Mouse (Mus musculus) layer of hippocampus, postnatal 14 days (tissue): ENCODE measurements around the gene Evx2. TPM values are rescaled to one million over a fixed set of nuclear protein-coding genes. Genes with fewer than 3 reads are reported as not detected.

ENCODE experiments used
- DNase-seq, 2 experiments: peaks; one replicate each; pipeline ENCODE4 v3.0.0; 2021 to 2022; ENCODE audit warnings: low spot score in 2 of 2, mixed read lengths in 1 of 2
- total RNA-seq, 2 experiments: library from RNA; stranded (reverse); gene quantifications; 2 replicates each; pipeline ENCODE4 v1.2.3; 2021

Gene Evx2
- total RNA-seq, 2 experiments from 2014 or later = not detected

GRCm38 (mm10) chr2:74695813-74696430, 36.6 kb upstream of the Evx2 start:
- no peak for DNase-seq

GRCm38 (mm10) chr2:74695383-74695782, 36.0 kb upstream of the Evx2 start:
- DNase-seq = no peak

- DNase-seq = no peak
Measured at GRCm38 (mm10) chr2:74694066-74694465, 34.7 kb upstream of the Evx2 start.

GRCm38 (mm10) chr2:74693432-74693827, 34.1 kb upstream of the Evx2 start:
- no peak for DNase-seq

- DNase-seq = no peak
Measured at GRCm38 (mm10) chr2:74692808-74693431, 33.6 kb upstream of the Evx2 start.

GRCm38 (mm10) chr2:74691995-74692807, 32.8 kb upstream of the Evx2 start:
- no peak for DNase-seq

- no peak for DNase-seq
Measured at GRCm38 (mm10) chr2:74691022-74691951, 31.9 kb upstream of the Evx2 start, which contains the start of gene Hoxd10. TSS of gene Hoxd10 (plus strand) at chr2:74691924.

- DNase-seq = no peak
Measured at GRCm38 (mm10) chr2:74690338-74690716, 31.0 kb upstream of the Evx2 start.

GRCm38 (mm10) chr2:74689574-74690337, 30.4 kb upstream of the Evx2 start:
- DNase-seq = no peak

- no peak for DNase-seq
Measured at GRCm38 (mm10) chr2:74688795-74689573, 29.6 kb upstream of the Evx2 start.

- no peak for DNase-seq
Measured at GRCm38 (mm10) chr2:74687698-74688555, 28.6 kb upstream of the Evx2 start.

- no peak for DNase-seq
Measured at GRCm38 (mm10) chr2:74686988-74687697, 27.8 kb upstream of the Evx2 start.

GRCm38 (mm10) chr2:74686301-74686987, 27.1 kb upstream of the Evx2 start:
- DNase-seq = peak; percentile 44 to 52

GRCm38 (mm10) chr2:74685059-74685603, 25.8 kb upstream of the Evx2 start:
- DNase-seq = no peak

GRCm38 (mm10) chr2:74684106-74684505, 24.7 kb upstream of the Evx2 start:
- DNase-seq = no peak

- DNase-seq = no peak
Measured at GRCm38 (mm10) chr2:74683471-74683951, 24.2 kb upstream of the Evx2 start.

GRCm38 (mm10) chr2:74682796-74683195, 23.4 kb upstream of the Evx2 start:
- no peak for DNase-seq
